In genomic region chr5:69678770-69679169, GRCm38 (mm10) we compare ENCODE assay signal across 20 mouse cellular contexts.
"Had no signal": no experiment of that assay in that cellular context is flagged by ENCODE, and none has a peak within 500 bp of the region (broad histone marks: within the 10 kb centered on the region; RNA-seq: fewer than 3 reads in every experiment).

No protein-coding gene starts in this region.

- H3K4me1 ChIP-seq: lung, embryonic 15.5 days; megakaryocyte, embryonic 14.5 days; midbrain, embryonic 10.5 days; midbrain, embryonic 12.5 days; neural tube, embryonic 12.5 days; stomach, embryonic 15.5 days had no signal

- H3K9ac ChIP-seq: liver, postnatal 0 days; lung, embryonic 15.5 days; midbrain, embryonic 12.5 days; neural tube, embryonic 12.5 days; stomach, embryonic 15.5 days had no signal

- ATAC-seq: liver, postnatal 0 days; lung, postnatal 0 days; midbrain, embryonic 16.5 days had no signal

- H3K9me3 ChIP-seq: lung, embryonic 15.5 days; midbrain, embryonic 10.5 days; midbrain, embryonic 12.5 days; neural tube, embryonic 12.5 days; stomach, embryonic 15.5 days had no signal

- DNase-seq: liver, postnatal 0 days; lung, adult 2 months; lung, postnatal 14 days; lung, postnatal 36 days; midbrain, embryonic 14.5 days; right cerebral cortex, postnatal 14 days; thymus, adult 2 months; thymus, postnatal 25 days; thymus, postnatal 4 days had no signal

- H3K27ac ChIP-seq: lung, embryonic 15.5 days; macrophage; midbrain, embryonic 10.5 days; midbrain, embryonic 12.5 days; neural tube, embryonic 12.5 days; stomach, embryonic 15.5 days; stomach, postnatal 0 days had no signal

- H3K27me3 ChIP-seq: lung, embryonic 15.5 days; megakaryocyte, embryonic 14.5 days; midbrain, embryonic 12.5 days; neural tube, embryonic 12.5 days; stomach, embryonic 15.5 days had no signal

- H3K36me3 ChIP-seq: lung, embryonic 15.5 days; midbrain, embryonic 10.5 days; midbrain, embryonic 12.5 days; neural tube, embryonic 12.5 days; stomach, embryonic 15.5 days had no signal

- H3K4me3 ChIP-seq: lung, embryonic 15.5 days; megakaryocyte, embryonic 14.5 days; midbrain, embryonic 10.5 days; midbrain, embryonic 12.5 days; myocyte; neural tube, embryonic 12.5 days; stomach, embryonic 15.5 days had no signal

- H3K4me2 ChIP-seq: lung, embryonic 15.5 days; midbrain, embryonic 12.5 days; neural tube, embryonic 12.5 days; stomach, embryonic 15.5 days had no signal
